Mouse (Mus musculus): Measurements from ENCODE around the gene Fis1.
"Not testable (repeated sequence)": the region's sequence is repeated elsewhere in the genome, so short reads cannot be mapped to it uniquely, and the experiment has no call there.

Fis1 gene

DNA sequence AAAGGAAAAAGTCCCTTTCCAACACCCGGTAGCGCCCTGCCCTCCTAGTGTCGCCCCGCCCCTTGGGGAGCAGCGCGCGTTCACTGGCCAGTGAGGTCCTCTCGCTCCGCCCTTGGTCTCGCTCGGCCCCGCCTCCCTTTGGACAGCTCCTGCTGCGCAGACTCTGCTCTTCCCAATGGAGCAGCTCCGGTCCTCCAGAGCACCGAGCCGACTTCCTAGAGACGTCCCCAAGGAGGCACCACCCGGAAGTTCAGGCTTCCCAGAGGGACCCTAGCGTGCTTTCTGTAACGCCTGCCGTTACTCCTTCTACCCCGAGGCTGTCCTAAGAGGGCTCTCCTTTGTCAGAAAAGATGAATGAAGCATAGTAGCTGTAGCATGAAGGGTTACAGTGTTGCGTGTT is at the start of gene Fis1:
Fis1 (plus strand) TSS at position 261 of the 400 bp plus-strand sequence.
- DNase-seq (ENCODE audit: low read depth, low spot score) = peak; percentile 97

DNA sequence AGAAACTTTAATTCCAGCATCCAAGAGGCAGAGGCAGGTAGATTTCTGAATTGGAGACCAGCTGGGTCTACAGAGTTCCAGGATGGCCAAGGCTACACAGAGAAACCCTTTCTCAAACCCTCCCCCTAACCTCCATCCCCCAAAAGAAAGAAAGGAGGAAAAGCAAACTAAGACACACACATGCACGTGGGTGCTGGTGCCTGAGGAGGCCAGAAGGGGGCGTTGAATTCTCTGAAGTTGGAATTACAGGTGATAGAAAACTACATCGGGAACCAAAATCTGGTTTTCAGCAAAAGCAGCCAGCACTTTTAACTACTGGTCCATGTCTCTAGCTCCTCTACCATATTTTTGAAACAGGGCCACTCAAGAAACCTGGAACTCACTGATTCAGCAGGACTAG is 48.5 kb upstream of the Fis1 start:
- no peak for DNase-seq (ENCODE audit: low read depth, low spot score)

DNA sequence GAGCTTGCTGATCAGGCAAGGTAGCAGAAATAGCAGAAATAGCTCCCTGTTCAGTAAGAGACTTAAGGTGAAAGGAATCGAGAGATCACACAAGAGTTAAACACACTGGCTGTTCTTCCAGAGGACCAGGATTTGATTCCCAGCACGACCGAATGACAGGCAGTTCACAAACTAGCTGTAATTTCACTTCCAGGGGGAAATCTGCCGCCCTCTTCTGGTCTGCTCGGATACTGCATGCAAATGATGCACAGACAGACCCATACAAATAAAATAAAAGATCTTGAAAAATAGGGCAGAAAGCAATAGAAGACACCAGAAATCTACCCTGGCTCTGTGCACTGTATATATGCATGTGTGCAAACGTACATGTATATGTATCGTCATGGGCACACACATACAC is 47.4 kb upstream of the Fis1 start:
- DNase-seq (ENCODE audit: low read depth, low spot score) = no peak

DNA sequence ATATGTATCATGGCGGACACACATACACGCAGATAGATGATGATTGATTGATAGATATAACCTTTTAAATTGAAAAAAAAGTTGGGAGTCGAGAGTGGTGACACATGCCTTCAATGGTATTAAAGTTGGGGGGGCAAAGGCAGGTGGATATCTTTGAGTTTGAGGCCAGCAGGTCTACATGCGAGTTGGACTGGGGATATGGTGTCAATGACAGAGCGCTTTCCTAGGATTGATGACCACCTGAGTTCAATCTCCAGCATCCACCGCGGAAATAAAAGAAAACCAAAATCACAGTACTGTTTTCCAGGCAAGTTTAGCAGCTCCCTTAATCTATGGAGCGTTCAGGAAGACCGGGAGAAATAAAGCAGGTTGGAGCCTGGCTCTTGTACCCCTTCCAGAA is 45.5 kb upstream of the Fis1 start:
- no peak for DNase-seq (ENCODE audit: low read depth, low spot score)

DNA sequence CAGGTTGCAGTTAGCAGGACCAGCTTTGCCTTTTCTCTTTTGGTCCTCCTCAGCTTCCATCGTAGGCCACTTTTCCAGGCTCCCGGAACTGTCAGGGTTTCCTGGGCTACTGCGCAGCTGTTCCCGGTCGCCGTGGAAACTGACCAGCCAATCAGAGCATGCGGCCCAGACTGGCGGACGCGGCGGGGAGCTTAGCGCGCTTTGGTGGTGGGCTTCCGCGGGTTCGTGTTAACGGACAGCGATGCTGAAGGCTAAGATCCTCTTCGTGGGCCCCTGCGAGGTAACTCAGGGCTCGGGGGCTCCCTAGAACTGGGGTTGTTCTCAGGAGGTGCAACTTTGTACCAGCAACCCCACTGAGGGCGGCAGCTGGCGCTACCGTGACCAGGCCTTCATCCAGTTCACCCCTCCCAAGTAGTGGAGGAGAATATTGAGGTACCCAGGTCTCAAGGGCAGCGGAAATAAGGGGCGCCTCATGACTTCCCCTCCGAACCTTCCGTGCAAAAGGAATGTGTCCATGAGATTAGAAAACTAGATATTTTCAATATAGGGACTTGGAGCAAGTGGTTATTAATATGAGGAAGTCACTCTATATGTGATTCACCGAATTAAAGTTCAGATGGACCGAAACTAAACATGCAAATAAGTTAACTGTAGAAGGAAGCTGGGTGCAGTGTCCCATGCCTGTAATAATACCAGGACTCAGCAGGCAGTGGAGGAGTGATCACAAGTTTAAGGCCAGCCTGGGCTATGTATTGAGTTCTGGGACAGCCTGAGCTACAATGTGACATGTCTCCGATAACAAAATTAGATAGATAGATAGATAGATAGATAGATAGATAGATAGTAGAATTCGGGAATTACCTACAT is 44.9 kb upstream of the Fis1 start, which contains the start of gene Ift22:
Ift22 (plus strand) TSS at position 160 of the 867 bp plus-strand sequence.
- peak; percentile 83 for DNase-seq (ENCODE audit: low read depth, low spot score)

DNA sequence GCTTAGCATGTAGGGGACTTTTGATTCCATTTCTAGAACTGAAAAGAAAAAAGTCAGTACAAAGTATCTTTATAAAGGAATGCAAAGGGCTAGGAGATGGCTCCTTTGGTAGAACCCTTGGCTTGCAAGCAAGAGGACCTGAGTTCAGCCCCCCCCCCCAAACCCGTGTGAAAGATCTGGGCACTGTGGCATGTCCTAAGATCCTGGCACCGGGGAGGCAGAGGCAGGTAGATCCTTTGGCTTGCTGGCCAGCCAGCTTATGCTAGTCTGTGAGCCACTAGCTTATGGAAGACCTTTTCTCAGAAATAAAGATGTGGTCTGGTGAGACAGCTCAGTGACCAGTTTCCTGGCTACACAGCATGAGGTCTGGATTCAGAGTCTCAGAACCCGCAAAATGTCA is 38.9 kb upstream of the Fis1 start:
- DNase-seq (ENCODE audit: low read depth, low spot score) = no peak

DNA sequence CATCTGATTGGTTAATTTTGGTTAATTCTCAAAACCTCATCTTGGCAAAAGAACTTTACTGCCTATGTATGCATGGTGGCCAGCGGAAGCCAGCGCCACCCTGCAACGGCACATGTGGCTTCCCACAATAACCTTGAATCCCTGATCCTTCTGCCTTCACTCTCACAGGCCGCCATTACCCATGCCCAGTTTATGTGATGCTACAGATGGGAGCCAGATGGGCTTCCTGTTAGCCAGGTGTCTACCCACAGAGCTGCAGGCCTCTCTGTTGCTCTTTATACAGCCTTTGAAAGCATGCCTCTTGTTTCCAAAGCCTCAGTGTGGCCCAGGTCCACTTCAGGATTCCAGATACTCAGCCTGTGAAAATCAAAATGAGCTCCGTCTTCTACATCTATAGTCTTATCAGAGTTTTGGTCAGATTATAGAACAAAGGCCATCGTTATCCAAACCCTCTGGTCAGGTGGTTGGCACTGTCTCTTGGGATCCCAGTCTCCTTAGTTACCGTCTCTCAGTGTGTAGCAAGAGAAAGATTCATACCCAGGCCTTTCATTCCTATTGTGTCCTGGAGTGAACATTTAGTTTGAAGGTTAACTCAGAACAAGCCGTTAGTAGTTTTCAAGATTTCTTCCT is 35.3 kb upstream of the Fis1 start:
- DNase-seq (ENCODE audit: low read depth, low spot score) = no peak

DNA sequence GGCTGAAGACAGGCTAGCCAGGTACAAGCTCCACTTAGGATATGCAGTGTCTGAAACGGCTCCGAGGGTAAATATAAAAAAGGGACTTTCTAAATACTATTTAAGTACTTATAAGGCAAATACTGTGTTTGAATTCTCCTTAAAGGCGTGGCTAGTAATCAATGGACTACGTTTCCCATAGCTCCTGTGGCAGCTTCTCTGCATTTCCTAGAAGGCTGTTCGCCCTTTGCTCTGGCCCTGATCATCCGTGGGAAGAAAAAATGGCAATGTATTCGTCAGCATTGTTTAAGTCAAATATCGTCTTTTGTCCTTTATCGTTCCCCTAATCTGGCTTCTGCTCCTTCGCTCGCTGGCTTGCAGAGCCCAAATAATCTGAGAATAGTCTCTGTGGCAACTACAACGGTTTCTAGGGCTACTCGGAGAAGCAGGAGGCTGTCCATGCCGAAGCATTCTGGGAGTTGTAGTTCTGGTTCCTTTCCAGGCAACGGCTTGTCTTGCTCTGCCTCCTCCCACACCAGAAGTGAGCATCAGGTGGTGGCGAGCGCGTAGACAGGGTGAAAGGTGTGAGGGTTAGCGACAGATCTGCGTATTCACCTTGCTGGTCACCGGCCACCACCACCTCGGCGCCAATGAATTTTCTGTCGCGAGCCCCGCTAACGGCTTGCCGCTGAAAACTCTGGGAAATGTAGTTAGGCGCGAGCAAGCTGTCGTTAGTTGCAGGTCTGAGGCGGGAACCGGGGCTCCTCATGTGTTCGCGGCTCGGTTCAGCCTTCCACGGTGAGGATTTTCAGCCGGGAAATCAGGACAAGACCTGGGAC is 34.2 kb upstream of the Fis1 start:
- DNase-seq (ENCODE audit: low read depth, low spot score) = peak; percentile 73

DNA sequence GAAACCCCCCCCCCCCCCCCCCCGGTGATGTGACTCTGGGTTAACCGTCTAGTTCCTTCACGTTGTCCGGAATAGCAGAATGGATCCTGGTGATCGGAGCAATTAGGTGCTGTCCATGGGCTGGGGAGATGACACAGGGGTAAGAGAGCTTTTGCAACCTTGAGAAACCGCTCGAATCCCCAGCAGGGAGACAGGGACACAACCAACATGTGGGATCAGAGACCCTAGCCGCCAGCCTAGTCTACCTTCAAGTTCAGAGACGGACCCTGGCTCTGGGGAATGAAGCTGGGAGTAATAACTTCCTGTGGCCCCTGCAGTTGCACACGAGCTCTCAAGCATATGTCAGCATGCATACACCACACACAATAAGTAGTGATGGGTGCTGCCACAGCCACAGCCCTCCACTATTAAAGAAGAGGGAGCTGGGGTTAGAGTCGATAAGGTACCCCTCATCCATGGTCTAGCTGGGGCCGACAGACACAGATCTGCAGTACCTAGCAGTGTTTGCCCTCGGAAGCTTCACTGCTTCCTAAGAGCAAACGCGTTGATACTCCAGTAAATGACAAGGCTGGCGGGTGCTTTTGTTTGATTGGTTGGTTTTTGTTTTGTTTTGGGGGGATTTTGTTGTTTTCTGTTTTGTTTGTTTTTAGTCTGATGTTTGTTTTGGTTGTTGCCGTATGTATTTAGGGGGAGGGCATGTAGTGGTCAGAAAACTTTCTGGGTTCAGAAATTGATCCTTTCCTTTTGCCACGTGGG is 33.4 kb upstream of the Fis1 start:
- DNase-seq (ENCODE audit: low read depth, low spot score) = no peak

DNA sequence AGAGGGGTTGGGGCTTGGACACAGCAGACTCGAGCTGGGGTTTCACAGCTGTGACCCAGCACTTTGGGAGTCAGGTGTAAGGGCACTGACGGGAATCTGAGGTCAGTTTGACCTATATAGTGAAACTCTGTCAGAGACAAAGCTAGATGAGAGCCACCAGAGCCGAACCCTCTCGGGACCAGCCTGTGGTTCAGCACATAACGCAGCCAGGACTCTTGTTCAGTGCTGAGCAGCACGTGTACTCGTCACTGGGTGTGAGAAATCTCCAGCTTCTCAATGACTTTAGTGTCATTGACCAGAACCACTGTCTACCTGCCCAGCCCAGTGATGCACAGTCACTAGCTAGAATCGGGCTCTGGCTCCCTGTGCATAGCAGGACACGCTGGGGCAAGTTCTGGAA is 30.2 kb upstream of the Fis1 start:
- no peak for DNase-seq (ENCODE audit: low read depth, low spot score)

DNA sequence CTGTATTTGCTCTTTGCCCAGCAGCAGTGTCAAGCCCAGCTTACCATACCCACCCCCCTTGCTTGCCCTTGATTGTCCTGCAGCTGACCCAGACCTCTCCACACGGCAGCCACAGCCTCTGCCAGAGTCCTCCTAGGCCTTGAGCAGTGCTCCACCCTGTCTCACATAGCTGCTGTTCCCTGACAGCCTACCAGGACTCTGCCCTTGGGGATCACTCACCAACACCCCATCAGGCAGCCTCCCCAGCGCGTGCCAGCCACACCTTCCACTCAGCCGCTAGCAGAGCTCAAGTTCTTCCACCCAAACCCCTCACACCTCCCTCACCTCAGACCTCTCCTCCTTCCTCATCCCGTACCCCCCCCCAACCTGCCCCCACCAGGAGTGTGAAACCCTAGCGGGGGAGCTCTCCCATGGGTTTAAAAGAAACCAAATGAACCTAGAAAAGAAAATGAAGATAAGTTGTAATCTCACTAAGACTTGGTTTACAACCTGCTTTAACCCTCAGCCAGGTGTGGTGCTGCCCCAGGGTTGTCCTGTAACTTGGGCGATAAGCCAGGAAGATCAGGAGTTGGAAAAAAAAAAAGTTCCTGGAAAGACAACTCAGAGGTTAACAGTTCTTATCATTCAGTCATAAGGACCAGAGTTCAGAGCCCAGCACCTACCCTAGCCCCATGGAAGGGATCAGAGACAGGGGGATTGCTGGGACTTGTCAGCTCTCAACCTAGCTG is 29.2 kb upstream of the Fis1 start:
- no peak for DNase-seq (ENCODE audit: low read depth, low spot score)

DNA sequence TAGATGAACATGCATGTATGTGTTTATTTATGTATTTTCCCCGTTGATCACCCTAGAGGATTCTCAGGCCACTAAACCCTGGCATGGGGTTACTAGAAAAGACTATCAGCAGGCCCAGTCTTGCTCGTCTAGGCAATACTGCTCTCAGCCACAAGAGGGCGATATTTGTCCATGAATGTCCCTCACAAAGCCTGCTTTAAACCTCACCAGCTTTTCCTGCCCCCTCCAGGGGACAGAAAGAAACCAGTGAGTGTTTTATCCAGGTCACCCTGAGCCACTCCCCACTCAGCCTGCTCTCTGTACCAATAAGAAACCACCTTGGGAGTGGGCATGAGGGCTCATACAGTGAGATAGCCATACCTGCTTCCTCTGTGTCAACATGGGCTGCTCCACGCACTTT is 24.0 kb upstream of the Fis1 start:
- peak; percentile 86 for DNase-seq (ENCODE audit: low read depth, low spot score)

DNA sequence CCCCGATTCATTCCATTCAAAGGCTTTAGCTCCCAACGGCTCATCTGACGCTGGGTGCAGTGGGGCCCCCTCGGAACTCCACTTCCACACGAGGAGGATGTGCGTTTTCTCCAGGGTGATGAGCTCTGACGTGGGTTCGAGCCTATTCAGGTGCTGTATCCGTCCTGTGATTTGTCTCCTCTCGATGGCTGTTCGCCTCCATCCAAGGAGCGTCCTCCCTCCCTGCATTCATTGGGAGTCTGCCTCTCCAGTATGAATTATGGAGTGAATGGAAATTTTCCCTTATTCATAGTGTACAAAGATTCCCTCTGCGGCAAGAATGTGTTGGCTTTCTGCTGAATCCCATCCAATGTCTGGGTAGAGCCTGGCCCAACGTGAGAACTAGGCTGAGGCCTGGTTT is 21.2 kb upstream of the Fis1 start:
- DNase-seq (ENCODE audit: low read depth, low spot score) = no peak

DNA sequence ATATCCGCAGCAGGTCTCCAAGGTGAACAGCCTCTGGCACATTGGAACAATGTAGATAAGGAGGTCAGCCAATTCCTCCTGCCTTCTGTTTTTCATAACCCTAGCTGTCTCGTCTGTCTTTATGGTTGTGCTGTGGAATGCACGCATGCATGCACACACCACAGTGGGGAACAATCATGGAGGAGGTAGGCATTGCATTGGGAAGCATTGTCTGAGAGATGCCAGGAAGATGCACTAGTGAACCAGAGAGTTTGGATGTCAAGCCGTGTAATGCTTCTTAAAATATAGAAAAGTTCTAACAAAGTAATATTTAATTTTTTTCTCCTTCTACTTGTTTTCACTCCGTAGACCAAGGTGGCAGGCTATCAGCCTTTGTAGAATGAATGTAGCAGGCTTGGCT is 20.1 kb upstream of the Fis1 start:
- no peak for DNase-seq (ENCODE audit: low read depth, low spot score)

DNA sequence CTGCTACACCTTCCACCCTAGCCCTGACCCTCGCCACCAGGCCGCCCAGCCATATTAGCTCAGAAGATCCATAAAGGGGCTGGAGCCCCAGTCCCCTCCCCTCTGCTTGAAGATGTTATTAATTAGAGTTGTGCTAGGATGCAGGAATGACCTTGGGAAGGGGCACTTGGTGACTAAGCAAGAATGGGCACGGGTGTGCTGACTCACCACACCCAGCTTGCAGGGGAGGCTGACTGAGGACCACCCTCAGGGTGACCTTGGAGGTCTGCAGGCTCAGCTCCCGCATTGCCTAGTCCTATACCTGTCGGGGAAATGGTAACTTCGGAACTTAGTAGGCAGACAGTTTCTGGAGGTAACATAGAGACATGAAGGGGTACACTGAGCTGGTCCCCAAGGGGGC is 19.1 kb upstream of the Fis1 start:
- no peak for DNase-seq (ENCODE audit: low read depth, low spot score)

DNA sequence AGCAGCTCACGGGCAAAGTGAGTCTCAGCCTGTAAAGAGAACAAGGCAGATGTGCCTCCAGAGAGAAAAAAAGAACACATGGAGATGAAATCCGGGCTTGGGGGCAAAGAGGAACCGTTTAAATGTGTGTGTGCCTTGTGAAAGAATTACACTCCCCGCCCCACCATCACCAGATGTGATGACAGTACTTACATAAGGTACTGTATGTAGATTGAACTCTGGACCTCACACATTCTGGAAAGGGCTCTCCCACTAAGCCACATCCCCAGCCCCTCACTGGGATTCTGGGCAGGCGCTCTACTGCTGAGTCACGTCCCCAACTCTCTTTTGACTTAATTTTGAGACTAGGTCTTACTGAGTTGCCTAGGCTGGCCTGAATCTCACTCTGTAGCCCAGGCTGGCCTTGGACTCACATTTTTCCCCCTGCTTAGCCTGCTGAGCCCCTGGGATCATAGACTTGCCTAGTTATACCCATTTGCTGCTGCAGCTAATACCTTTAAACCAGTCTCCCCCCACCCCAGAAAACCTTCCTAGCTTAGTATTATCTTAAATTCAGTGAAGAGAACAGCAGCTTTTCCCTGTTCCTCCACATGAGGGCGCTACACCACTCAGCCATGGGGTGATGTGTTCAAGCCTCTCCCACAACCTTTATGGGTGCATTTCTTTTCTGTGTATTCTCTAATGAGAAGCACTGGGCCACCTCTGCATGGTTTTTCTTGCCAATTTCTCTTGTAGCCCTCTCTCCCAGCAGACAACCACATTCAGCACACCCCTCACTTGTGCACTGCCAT is 17.0 kb upstream of the Fis1 start:
- no peak for DNase-seq (ENCODE audit: low read depth, low spot score)

DNA sequence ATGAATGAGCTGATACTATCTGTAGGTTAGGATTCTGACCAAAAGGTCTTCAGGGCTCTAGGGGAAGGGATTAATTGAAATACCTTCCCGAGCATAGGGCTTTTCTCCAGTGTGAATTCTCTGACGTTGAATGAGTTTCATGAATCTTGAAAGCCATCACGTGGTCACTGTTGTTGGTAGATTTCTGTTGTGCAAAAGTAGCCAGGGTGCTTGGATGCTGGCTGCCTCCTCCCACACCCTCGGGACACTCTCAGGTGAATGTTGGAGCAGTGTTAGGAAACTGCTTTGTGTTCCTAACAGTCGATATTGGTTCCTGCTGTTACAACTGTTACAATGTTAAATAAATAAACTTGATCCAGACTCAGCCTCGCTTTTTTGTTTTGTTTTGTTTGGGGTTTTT is 16.3 kb upstream of the Fis1 start:
- no peak for DNase-seq (ENCODE audit: low read depth, low spot score)

DNA sequence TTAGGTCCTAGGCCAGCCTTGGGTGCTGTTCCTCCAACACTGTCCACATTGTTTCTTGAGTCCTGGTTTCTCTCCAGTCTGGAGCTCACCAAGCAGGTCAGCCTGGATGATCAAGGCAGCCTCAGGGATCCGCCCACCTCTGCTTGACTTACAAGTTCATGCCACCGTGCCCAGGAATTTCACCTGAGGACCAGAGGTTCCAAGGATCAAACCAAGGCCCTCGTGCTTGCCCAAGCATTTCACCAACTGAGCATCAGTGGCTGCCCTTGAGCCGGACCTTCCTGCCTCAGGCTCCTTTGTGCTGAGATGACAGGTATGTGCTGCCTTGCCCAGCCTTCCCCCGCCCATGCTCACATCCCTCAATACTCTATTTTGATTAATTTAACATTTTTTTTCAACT is 15.5 kb upstream of the Fis1 start:
- no peak for DNase-seq (ENCODE audit: low read depth, low spot score)

DNA sequence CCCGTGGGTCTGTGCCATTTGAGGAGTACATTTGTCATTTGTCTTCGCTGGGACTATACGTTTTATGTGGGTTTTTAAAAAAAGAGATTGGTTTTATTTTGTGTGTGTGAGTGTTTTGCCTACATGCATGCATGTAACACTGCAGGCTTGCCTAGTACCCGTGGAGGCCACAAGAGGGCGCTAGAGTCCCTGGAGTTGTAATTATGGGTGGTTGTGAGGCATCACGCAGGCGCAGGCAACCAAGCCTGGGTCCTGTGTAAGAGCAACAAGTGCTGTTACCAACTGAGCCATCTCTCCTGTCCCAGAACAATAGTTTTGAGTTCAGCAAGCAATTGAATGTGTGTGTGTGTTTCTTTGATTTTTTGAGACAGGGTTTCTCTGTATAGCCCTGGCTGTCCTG is 13.8 kb upstream of the Fis1 start:
- DNase-seq (ENCODE audit: low read depth, low spot score) = no peak

DNA sequence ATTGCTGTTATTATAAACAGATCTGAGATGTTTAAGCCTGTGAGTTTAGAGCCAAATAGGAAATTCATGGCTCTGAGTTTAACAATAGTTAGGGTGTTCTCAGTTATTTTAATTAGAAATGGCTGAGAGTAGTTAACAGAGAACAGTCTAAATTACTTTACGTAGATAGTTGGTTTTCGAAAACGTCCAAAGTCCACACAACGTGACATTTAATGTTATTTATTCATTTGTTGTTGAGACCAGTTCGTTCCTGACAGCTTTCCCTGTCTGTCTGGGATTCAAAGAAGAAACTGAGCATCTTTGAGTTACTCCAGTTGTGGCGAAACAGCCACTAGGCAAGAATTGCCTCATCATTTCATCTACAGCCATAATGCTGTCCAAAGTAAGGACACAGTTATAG is 13.0 kb upstream of the Fis1 start:
- not testable (repeated sequence) for DNase-seq (ENCODE audit: low read depth, low spot score)

Data from retina, postnatal 7 days (tissue).